Mouse (Mus musculus): ENCODE data around the gene Zfp383. TPM values are rescaled to one million over a fixed set of nuclear protein-coding genes. Genes with fewer than 3 reads are reported as not detected.

Gene Zfp383
- polyA plus RNA-seq, 1 experiment = not detected

DNA sequence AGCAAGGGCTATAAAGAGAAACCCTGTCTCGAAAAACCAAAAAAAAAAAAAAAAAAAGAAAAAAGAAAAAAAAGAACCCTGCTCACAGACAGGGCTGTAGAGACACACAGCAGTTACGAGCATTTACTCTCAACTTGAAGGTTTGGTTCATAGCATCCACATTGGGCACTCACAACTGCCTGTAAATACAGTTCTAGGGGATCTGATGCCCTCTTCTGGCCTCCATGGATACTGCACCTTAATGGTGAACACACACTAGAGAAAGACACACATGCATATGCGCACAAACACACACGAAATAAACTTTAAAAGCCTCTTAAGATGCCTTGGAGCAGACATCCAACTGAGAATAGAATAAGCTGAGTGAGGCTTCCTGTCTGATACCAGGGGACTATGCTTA, 9.7 kb upstream of the Zfp383 start:
- peaks cover 37% of the 10 kb centered on the region for H3K9me3 ChIP-seq
- peaks cover 82% of the 10 kb centered on the region for H3K36me3 ChIP-seq (replicated peaks; ENCODE audit: low read length)
- no peak for TF ChIP-seq FLI1 (IDR thresholded peaks at IDR 0.05; ENCODE audit: low read length)
- TF ChIP-seq GATA1 (IDR thresholded peaks at IDR 0.05; ENCODE audit: borderline replicate concordance, low read length) = no peak
- H3K4me1 ChIP-seq = no peaks in the 10 kb centered on the region
- H3K4me3 ChIP-seq (replicated peaks) = no peak overlapping the region
- no peaks in the 10 kb centered on the region for H3K27me3 ChIP-seq (replicated peaks)

DNA sequence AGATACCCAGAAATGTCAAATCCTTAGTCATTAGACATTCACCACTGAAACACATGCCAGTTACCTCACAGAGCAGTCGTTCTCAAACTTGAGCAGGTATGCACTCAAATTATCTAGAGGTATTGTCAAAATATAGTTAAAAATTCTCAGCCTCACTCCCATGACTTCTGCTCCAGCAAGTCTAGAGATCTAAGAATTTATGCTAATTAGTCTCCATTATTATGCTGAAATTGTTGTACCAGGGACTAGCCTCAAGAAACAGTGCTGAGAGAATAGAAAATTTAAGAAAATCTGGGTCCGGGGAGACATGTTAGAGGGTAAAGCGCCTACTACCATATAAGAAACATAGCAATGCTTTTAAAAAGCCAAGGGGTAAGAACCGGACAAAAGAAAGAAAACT, 3.9 kb upstream of the Zfp383 start:
- Histone ChIP-seq H3K27me3 (replicated peaks) (no peaks in the 10 kb centered on the region), H3K36me3 (replicated peaks; ENCODE audit: low read length) (peaks cover 37% of the 10 kb centered on the region), H3K4me3 (replicated peaks) (no peak overlapping the region), H3K4me1 (peaks cover 11% of the 10 kb centered on the region), H3K9me3 (no peaks in the 10 kb centered on the region)
- no peak for TF ChIP-seq FLI1 (IDR thresholded peaks at IDR 0.05; ENCODE audit: low read length)
- no peak for TF ChIP-seq GATA1 (IDR thresholded peaks at IDR 0.05; ENCODE audit: borderline replicate concordance, low read length)

DNA sequence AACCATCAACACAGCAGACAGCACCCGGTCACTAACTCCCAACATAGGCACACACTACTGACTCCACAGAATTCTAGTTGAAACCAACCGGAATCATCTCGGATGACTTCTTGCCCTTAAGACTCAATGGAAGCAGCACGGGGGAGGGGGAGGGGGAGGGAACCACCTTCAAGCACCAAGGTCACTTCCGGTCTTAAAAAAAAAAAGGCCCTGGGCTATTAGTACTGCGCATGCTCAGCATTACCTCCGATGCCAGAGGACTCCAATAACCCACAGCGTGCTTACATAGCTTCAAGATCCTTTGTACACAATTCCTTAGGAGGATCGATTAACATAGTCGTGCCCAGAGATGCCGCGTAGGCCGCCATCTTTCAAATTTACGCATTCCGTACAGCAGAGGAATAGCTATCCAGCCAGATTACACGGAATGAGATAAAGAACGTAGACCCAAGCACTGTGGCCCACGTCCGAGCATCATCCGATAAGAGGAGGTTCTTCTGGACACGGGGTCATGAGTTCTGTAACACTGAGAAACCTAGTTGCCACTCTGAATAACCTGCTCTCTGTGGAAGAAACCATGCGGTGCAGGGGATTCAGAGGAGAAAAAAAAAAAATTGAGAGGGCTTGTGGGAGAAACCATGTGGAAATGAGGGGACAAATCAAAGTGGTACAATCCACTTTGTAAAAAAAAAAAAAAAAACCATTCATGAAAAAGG, 1.9 kb upstream of the Zfp383 start, which contains the start of gene Zfp27:
Gene Zfp27 (minus strand): TSS at position 607 of the 716 bp plus-strand sequence.
- Histone ChIP-seq H3K4me1 (peaks cover 12% of the 10 kb centered on the region), H3K36me3 (replicated peaks; ENCODE audit: low read length) (peaks cover 23% of the 10 kb centered on the region), H3K9me3 (no peaks in the 10 kb centered on the region), H3K4me3 (replicated peaks) (peak within 1 kb of the TSS; percentile 94), H3K27me3 (replicated peaks) (no peaks in the 10 kb centered on the region)
- TF ChIP-seq GATA1 (IDR thresholded peaks at IDR 0.05; ENCODE audit: borderline replicate concordance, low read length) (no peak), FLI1 (IDR thresholded peaks at IDR 0.05; ENCODE audit: low read length) (no peak)

DNA sequence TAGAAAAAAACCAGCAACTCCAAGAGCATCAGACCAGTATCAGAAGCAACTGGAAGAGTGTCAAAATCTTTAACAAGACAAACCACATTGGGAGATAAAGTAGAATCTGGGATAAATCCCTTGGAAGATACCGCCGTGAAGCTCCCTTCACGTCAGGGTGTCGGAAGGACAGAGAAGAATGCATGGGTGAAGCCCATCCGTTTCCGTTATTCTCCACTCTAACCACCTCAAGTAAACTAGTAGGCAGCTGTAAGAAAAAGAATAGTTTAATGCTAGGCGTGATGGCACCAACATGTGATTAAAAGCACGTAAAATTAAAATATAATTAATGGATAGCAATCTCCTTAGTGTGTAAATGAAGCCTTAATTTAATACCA, 1.4 kb upstream of the Zfp383 start:
- TF ChIP-seq GATA1 (IDR thresholded peaks at IDR 0.05; ENCODE audit: borderline replicate concordance, low read length) (no peak), FLI1 (IDR thresholded peaks at IDR 0.05; ENCODE audit: low read length) (no peak)
- Histone ChIP-seq H3K4me3 (replicated peaks) (peak overlapping the region; percentile 94), H3K9me3 (no peaks in the 10 kb centered on the region), H3K27me3 (replicated peaks) (no peaks in the 10 kb centered on the region), H3K36me3 (replicated peaks; ENCODE audit: low read length) (peaks cover 21% of the 10 kb centered on the region), H3K4me1 (peaks cover 12% of the 10 kb centered on the region)

DNA sequence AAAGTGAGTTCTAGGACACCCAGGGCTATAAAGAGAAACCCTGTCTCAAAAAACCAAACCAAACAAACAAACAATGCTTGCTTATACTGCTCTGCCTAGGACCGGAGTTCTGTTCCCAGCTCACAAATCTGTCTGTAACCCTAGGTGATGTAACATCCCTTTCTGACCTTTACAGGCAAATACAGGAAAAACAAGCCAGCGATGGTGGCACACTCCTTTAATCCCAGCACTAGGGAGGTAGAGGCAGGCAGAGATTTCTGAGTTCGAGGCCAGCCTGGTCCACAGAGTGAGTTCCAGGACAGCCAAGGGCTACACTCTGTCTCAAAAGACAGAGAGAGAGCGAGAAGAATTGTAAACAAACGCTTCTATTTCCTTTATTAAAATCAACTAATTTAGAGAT, 817 bp upstream of the Zfp383 start:
- no peaks in the 10 kb centered on the region for H3K9me3 ChIP-seq
- H3K36me3 ChIP-seq (replicated peaks; ENCODE audit: low read length) = peaks cover 25% of the 10 kb centered on the region
- TF ChIP-seq GATA1 (IDR thresholded peaks at IDR 0.05; ENCODE audit: borderline replicate concordance, low read length) (no peak), FLI1 (IDR thresholded peaks at IDR 0.05; ENCODE audit: low read length) (no peak)
- no peak overlapping the region for H3K4me3 ChIP-seq (replicated peaks)
- H3K27me3 ChIP-seq (replicated peaks) = no peaks in the 10 kb centered on the region
- H3K4me1 ChIP-seq = peaks cover 12% of the 10 kb centered on the region

DNA sequence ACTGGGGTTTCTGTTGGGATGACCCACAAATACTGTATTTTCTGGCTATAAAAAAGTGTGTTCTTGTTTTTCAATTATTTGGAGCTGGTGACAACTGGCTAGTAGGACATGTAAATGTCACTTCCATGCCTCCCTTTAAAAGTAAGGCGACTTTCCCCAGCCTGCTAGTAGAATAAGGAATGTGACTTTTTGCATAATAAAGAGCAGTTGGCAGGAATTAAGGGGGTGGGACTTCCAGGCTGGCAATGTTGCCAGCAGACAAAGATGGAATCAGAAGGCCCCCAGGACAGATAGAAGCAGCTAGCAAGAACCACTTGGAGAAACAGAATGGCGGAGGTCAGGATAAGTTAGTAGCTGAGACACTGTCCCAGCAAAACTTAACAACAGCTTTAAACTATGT, 2.2 kb downstream of the Zfp383 start:
- H3K4me3 ChIP-seq (replicated peaks) = no peak overlapping the region
- no peak for TF ChIP-seq GATA1 (IDR thresholded peaks at IDR 0.05; ENCODE audit: borderline replicate concordance, low read length)
- TF ChIP-seq FLI1 (IDR thresholded peaks at IDR 0.05; ENCODE audit: low read length) = no peak
- peaks cover 12% of the 10 kb centered on the region for H3K4me1 ChIP-seq
- H3K9me3 ChIP-seq = peaks cover 18% of the 10 kb centered on the region
- no peaks in the 10 kb centered on the region for H3K27me3 ChIP-seq (replicated peaks)
- H3K36me3 ChIP-seq (replicated peaks; ENCODE audit: low read length) = peaks cover 39% of the 10 kb centered on the region

DNA sequence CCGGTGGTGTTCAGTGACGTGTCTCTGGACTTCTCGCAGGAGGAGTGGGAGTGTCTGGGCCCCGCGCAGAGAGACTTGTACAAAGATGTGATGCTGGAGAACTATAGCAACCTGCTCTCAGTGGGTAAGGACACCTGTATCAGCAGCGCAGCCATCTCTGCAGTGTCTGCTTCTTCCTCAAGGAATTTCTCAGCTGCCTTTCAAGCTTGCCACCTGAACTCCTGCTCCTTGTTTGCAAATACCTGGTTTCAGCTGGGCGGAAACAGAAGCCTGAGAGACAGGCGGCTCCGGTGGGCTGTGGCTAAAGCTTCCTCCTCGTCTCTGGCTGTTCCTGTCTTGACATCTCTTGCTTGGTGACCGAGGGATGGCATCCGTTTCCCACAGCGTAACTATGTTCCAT, 4.1 kb downstream of the Zfp383 start:
- no peaks in the 10 kb centered on the region for H3K27me3 ChIP-seq (replicated peaks)
- H3K9me3 ChIP-seq = peaks cover 28% of the 10 kb centered on the region
- peaks cover 11% of the 10 kb centered on the region for H3K4me1 ChIP-seq
- peaks cover 50% of the 10 kb centered on the region for H3K36me3 ChIP-seq (replicated peaks; ENCODE audit: low read length)
- H3K4me3 ChIP-seq (replicated peaks) = no peak overlapping the region
- TF ChIP-seq FLI1 (IDR thresholded peaks at IDR 0.05; ENCODE audit: low read length) (no peak), GATA1 (IDR thresholded peaks at IDR 0.05; ENCODE audit: borderline replicate concordance, low read length) (no peak)

DNA sequence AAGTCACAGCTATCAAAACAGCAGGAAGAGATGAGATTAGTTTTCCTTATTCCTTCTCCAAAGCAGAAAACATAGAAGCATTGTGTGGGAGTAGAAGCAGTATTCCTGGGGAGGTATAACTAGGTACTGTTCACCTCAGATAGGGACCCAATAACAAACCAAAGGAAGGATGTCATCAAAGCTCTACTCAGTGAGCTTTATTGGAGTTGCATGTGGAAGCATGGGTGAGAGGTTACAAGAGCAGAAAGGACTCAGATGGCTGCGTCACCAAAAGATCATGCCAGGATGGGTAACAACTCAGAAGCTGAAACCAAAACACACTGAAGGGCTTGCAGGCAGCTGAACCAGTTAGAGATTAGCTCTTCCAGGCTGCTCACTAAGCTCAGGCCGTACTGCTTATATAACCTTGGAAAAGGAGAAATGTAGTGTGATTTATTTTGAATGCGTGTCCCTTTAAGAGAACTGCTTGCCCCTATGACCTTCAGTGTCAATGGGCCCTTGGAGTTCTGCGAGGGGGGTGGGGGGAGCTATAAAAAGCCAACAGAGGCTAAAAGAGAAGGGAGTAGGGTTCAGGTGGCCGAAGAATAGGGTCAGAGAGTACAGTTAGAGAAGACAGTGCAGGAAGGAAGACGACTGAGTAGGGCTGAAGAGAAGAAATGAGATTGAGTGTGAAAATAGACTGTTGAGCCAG, 9.5 kb downstream of the Zfp383 start:
- no peaks in the 10 kb centered on the region for H3K4me1 ChIP-seq
- peaks cover 39% of the 10 kb centered on the region for H3K36me3 ChIP-seq (replicated peaks; ENCODE audit: low read length)
- H3K9me3 ChIP-seq = peaks cover 53% of the 10 kb centered on the region
- TF ChIP-seq FLI1 (IDR thresholded peaks at IDR 0.05; ENCODE audit: low read length) (no peak), GATA1 (IDR thresholded peaks at IDR 0.05; ENCODE audit: borderline replicate concordance, low read length) (no peak)
- no peak overlapping the region for H3K4me3 ChIP-seq (replicated peaks)
- H3K27me3 ChIP-seq (replicated peaks) = no peaks in the 10 kb centered on the region

DNA sequence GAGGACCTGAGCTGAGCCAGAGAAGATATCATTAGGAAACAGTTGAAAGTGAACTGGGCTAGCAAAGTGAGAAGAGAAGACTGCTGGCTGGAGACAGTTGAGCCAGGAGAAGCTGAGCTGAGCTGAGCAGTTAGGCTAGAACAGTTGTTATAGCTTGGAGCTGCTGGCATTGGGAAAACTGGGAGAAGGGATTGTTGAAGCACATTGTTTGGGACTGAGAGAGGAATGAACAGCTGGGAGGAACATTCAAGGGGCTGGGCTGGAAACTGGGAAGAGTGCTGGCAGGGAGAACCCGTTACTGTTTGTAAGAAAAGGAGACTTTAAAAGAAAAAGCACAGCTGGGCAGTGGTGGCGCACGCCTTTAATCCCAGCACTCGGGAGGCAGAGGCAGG, 10.0 kb downstream of the Zfp383 start:
- Histone ChIP-seq H3K9me3 (peaks cover 53% of the 10 kb centered on the region), H3K36me3 (replicated peaks; ENCODE audit: low read length) (peaks cover 36% of the 10 kb centered on the region), H3K4me1 (no peaks in the 10 kb centered on the region), H3K27me3 (replicated peaks) (no peaks in the 10 kb centered on the region), H3K4me3 (replicated peaks) (no peak overlapping the region)
- TF ChIP-seq FLI1 (IDR thresholded peaks at IDR 0.05; ENCODE audit: low read length) (no peak), GATA1 (IDR thresholded peaks at IDR 0.05; ENCODE audit: borderline replicate concordance, low read length) (no peak)

DNA sequence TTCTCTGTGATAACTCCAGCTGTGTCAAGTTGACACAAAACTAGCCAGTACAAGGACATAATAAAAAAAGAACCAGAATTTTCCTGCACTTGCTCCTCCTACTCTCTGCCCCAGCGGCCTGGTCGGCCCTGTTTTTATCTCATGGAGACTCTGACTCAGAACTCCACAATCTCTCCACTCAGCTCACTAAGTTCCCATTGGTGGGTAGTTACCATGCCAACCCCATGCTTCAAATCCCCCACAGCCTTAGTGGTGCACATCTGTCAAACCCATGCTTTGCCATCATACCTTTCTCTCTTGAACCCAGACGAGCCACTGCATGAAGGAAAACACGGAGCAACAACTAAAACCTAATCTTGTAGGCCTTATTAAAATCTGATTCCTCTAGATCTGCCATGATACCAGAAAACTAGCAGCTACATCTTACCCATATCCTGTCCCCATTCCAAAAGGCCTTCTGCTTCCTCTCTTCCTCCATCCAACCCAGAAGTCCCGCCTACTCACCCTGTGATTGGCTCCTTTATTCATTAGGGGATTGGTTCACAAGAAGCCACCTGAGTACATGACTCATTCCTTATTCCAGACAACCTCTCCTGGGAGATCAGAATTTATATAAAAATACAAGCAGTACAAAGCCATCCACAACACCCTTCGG, 13.5 kb downstream of the Zfp383 start:
- no peaks in the 10 kb centered on the region for H3K4me1 ChIP-seq
- H3K9me3 ChIP-seq = peaks cover 52% of the 10 kb centered on the region
- no peak overlapping the region for H3K4me3 ChIP-seq (replicated peaks)
- TF ChIP-seq GATA1 (IDR thresholded peaks at IDR 0.05; ENCODE audit: borderline replicate concordance, low read length) = no peak
- TF ChIP-seq FLI1 (IDR thresholded peaks at IDR 0.05; ENCODE audit: low read length) = no peak
- H3K27me3 ChIP-seq (replicated peaks) = no peaks in the 10 kb centered on the region
- peaks cover 19% of the 10 kb centered on the region for H3K36me3 ChIP-seq (replicated peaks; ENCODE audit: low read length)
